Mouse (Mus musculus): ENCODE results near the gene Gjd3.
"Not testable (repeated sequence)": the region's sequence is repeated elsewhere in the genome, so short reads cannot be mapped to it uniquely, and the experiment has no call there.

- TF ChIP-seq MAX (IDR thresholded peaks at IDR 0.05; ENCODE audit: low read depth); POLR2A (IDR thresholded peaks at IDR 0.05; ENCODE audit: insufficient read length, low read depth); MYOG (IDR thresholded peaks at IDR 0.05; ENCODE audit: control insufficient read depth in 1 of 3, insufficient read depth in 1 of 3, insufficient read length in 2 of 3, low read depth in 2 of 3); POLR2AphosphoS2 (IDR thresholded peaks at IDR 0.05; ENCODE audit: insufficient read length, low read depth); MYOD1 (IDR thresholded peaks at IDR 0.05; ENCODE audit: control insufficient read depth in 1 of 3, insufficient read length in 2 of 3, low read depth in 2 of 3); TCF12 (IDR thresholded peaks at IDR 0.05; ENCODE audit: insufficient read depth, poor library complexity, severe bottlenecking); REST (IDR thresholded peaks at IDR 0.05; ENCODE audit: insufficient read depth, insufficient read length); TCF3 (IDR thresholded peaks at IDR 0.05; ENCODE audit: insufficient read length, low read depth); USF1 (IDR thresholded peaks at IDR 0.05; ENCODE audit: low read depth); CEBPB (IDR thresholded peaks at IDR 0.05; ENCODE audit: insufficient read depth, poor library complexity, severe bottlenecking); E2F4 (IDR thresholded peaks at IDR 0.05; ENCODE audit: insufficient read depth): not testable (repeated sequence)
These were observed 49.0 kb downstream of the Gjd3 start for GRCm38 (mm10) chr11:98933847-98934246.

Data from myocyte (in vitro differentiated cells).